Mouse (Mus musculus): ENCODE data around the gene Xlr5b. TPM values are rescaled to one million over a fixed set of nuclear protein-coding genes. Genes with fewer than 3 reads are reported as not detected.
"Not testable (repeated sequence)": the region's sequence is repeated elsewhere in the genome, so short reads cannot be mapped to it uniquely, and the experiment has no call there.

Gene Xlr5b
- polyA plus RNA-seq (2016; fragmentation: Nextera tagmentation; extraction: Ambion mirVana): not detected in 2 replicates

GRCm38 (mm10) chrX:73148496-73148895 is at the start of gene Xlr5b:
TSS of gene Xlr5b (plus strand) at chrX:73148796.
- H3K9me3 ChIP-seq; H3K4me1 ChIP-seq; ATAC-seq (ENCODE audit: low FRiP score, low read depth); H3K4me2 ChIP-seq (replicated peaks); H3K36me3 ChIP-seq; H3K9ac ChIP-seq (replicated peaks); H3K27me3 ChIP-seq; H3K4me3 ChIP-seq; H3K27ac ChIP-seq (replicated peaks): not testable (repeated sequence)
- WGBS: no CpG with 5 or more reads among the region's 20 CpGs

- H3K4me3 ChIP-seq; H3K27me3 ChIP-seq; H3K36me3 ChIP-seq; H3K27ac ChIP-seq (replicated peaks); H3K9ac ChIP-seq (replicated peaks); ATAC-seq (ENCODE audit: low FRiP score, low read depth); H3K4me1 ChIP-seq; H3K4me2 ChIP-seq (replicated peaks); H3K9me3 ChIP-seq: not testable (repeated sequence)
- no CpG with 5 or more reads among the region's 7 CpGs for WGBS
Measured at GRCm38 (mm10) chrX:73116747-73117146, 31.8 kb upstream of the Xlr5b start, which contains the start of gene Gm14685. TSS of gene Gm14685 (plus strand) at chrX:73117047.

GRCm38 (mm10) chrX:73122859-73123829 is 25.5 kb upstream of the Xlr5b start:
- not testable (repeated sequence) for H3K4me3 ChIP-seq; H3K9me3 ChIP-seq; H3K36me3 ChIP-seq; H3K4me2 ChIP-seq (replicated peaks); H3K9ac ChIP-seq (replicated peaks); H3K27ac ChIP-seq (replicated peaks); H3K27me3 ChIP-seq; H3K4me1 ChIP-seq
- ATAC-seq (ENCODE audit: low FRiP score, low read depth): peak; percentile 58; the same call in 1 of the 2 replicates
- no CpG with 5 or more reads among the region's 12 CpGs for WGBS

GRCm38 (mm10) chrX:73143218-73143618 is 5.4 kb upstream of the Xlr5b start:
- not testable (repeated sequence) for H3K36me3 ChIP-seq; H3K4me1 ChIP-seq; H3K4me2 ChIP-seq (replicated peaks); H3K27me3 ChIP-seq; H3K4me3 ChIP-seq; H3K9ac ChIP-seq (replicated peaks); H3K9me3 ChIP-seq; H3K27ac ChIP-seq (replicated peaks)
- 0 out of 2 replicates have a peak, but pooled peaks have one; percentile 23 for ATAC-seq (ENCODE audit: low FRiP score, low read depth)
- no CpG with 5 or more reads among the region's 7 CpGs for WGBS

GRCm38 (mm10) chrX:73149350-73149749 is 754 bp downstream of the Xlr5b start, which contains the start of gene DXBay18:
TSS of gene DXBay18 (minus strand) at chrX:73149450.
- not testable (repeated sequence) for H3K4me3 ChIP-seq
- no CpG with 5 or more reads among the region's 7 CpGs for WGBS

GRCm38 (mm10) chrX:73176889-73177288 is 28.3 kb downstream of the Xlr5b start, which contains the start of gene Spin2d:
TSS of gene Spin2d (minus strand) at chrX:73176989.
- not testable (repeated sequence) for H3K9ac ChIP-seq (replicated peaks); ATAC-seq (ENCODE audit: low FRiP score, low read depth); H3K27me3 ChIP-seq; H3K9me3 ChIP-seq; H3K36me3 ChIP-seq; H3K27ac ChIP-seq (replicated peaks); H3K4me1 ChIP-seq; H3K4me3 ChIP-seq; H3K4me2 ChIP-seq (replicated peaks)
- 84% methylated on average over 6 of the region's 15 CpGs for WGBS

More at GRCm38 (mm10) chrX:73149350-73149749, 754 bp downstream of the Xlr5b start, which contains the start of gene DXBay18:
- not testable (repeated sequence) for H3K36me3 ChIP-seq; H3K4me2 ChIP-seq (replicated peaks); H3K9me3 ChIP-seq; H3K9ac ChIP-seq (replicated peaks); ATAC-seq (ENCODE audit: low FRiP score, low read depth); H3K27ac ChIP-seq (replicated peaks); H3K27me3 ChIP-seq; H3K4me1 ChIP-seq

- not testable (repeated sequence) for H3K4me3 ChIP-seq; H3K9ac ChIP-seq (replicated peaks); H3K4me2 ChIP-seq (replicated peaks); H3K36me3 ChIP-seq; H3K4me1 ChIP-seq; H3K27ac ChIP-seq (replicated peaks); H3K9me3 ChIP-seq; H3K27me3 ChIP-seq
- 0 out of 2 replicates have a peak, but pooled peaks have one; percentile 12 for ATAC-seq (ENCODE audit: low FRiP score, low read depth)
- WGBS: 88% methylated on average over 12 of the region's 12 CpGs
Measured at GRCm38 (mm10) chrX:73191934-73192333, 43.3 kb downstream of the Xlr5b start, which contains the start of gene Xlr3b. TSS of gene Xlr3b (plus strand) at chrX:73192207.

Other genes with a start within 250 kb of the Xlr5b start
- 99.1 and 107 TPM in 2 replicates for gene Cetn2, start 230.4 kb upstream of the Xlr5b start, polyA plus RNA-seq (2016; fragmentation: Nextera tagmentation; extraction: Ambion mirVana)
- 38.5 and 43.0 TPM in 2 replicates for gene Nsdhl, start 230.2 kb upstream of the Xlr5b start, polyA plus RNA-seq (2016; fragmentation: Nextera tagmentation; extraction: Ambion mirVana)
- 3.1 and 3.3 TPM in 2 replicates for gene Zfp185, start 161.5 kb upstream of the Xlr5b start, polyA plus RNA-seq (2016; fragmentation: Nextera tagmentation; extraction: Ambion mirVana)
- 0.14 TPM in 1 of 2 replicates, not detected in the other for gene Pnma5, start 111.7 kb upstream of the Xlr5b start, polyA plus RNA-seq (2016; fragmentation: Nextera tagmentation; extraction: Ambion mirVana)
- 1.1 TPM in 2 replicates for gene Pnma3, start 84.0 kb upstream of the Xlr5b start, polyA plus RNA-seq (2016; fragmentation: Nextera tagmentation; extraction: Ambion mirVana)
- 0.55 and 0.58 TPM in 2 replicates for gene Xlr4a, start 66.3 kb upstream of the Xlr5b start, polyA plus RNA-seq (2016; fragmentation: Nextera tagmentation; extraction: Ambion mirVana)
- 3.5 and 4.0 TPM in 2 replicates for gene Xlr3a, start 51.7 kb upstream of the Xlr5b start, polyA plus RNA-seq (2016; fragmentation: Nextera tagmentation; extraction: Ambion mirVana)
- gene Gm14685, start 31.7 kb upstream of the Xlr5b start, polyA plus RNA-seq (2016; fragmentation: Nextera tagmentation; extraction: Ambion mirVana): 0.29 and 0.73 TPM in 2 replicates
- 0.34 and 0.40 TPM in 2 replicates for gene DXBay18, start 654 bp downstream of the Xlr5b start, polyA plus RNA-seq (2016; fragmentation: Nextera tagmentation; extraction: Ambion mirVana)
- gene Spin2d, start 28.2 kb downstream of the Xlr5b start, polyA plus RNA-seq (2016; fragmentation: Nextera tagmentation; extraction: Ambion mirVana): not detected in 2 replicates
- gene Xlr3b, start 43.4 kb downstream of the Xlr5b start, polyA plus RNA-seq (2016; fragmentation: Nextera tagmentation; extraction: Ambion mirVana): 14.1 and 16.1 TPM in 2 replicates
- gene Xlr4b, start 65.5 kb downstream of the Xlr5b start, polyA plus RNA-seq (2016; fragmentation: Nextera tagmentation; extraction: Ambion mirVana): 0.43 and 0.70 TPM in 2 replicates
- 23.1 and 23.2 TPM in 2 replicates for gene F8a, start 79.5 kb downstream of the Xlr5b start, polyA plus RNA-seq (2016; fragmentation: Nextera tagmentation; extraction: Ambion mirVana)
- gene Xlr4c, start 94.3 kb downstream of the Xlr5b start, polyA plus RNA-seq (2016; fragmentation: Nextera tagmentation; extraction: Ambion mirVana): not detected in 2 replicates
- 0.37 TPM in 1 of 2 replicates, not detected in the other for gene Xlr3c, start 116.6 kb downstream of the Xlr5b start, polyA plus RNA-seq (2016; fragmentation: Nextera tagmentation; extraction: Ambion mirVana)
- 0.14 and 0.16 TPM in 2 replicates for gene Xlr5a, start 144.2 kb downstream of the Xlr5b start, polyA plus RNA-seq (2016; fragmentation: Nextera tagmentation; extraction: Ambion mirVana)
- not detected in 2 replicates for gene Xlr5c, start 144.2 kb downstream of the Xlr5b start, polyA plus RNA-seq (2016; fragmentation: Nextera tagmentation; extraction: Ambion mirVana)
- not detected in 2 replicates for gene Gm45015, start 188.0 kb downstream of the Xlr5b start, polyA plus RNA-seq (2016; fragmentation: Nextera tagmentation; extraction: Ambion mirVana)
- 18.6 and 19.1 TPM in 2 replicates for gene Zfp275, start 193.8 kb downstream of the Xlr5b start, polyA plus RNA-seq (2016; fragmentation: Nextera tagmentation; extraction: Ambion mirVana)
- gene Gm18336, start 249.9 kb downstream of the Xlr5b start, polyA plus RNA-seq (2016; fragmentation: Nextera tagmentation; extraction: Ambion mirVana): not detected in 2 replicates